Mouse (Mus musculus): ENCODE measurements around the gene Kcnk18. TPM values are rescaled to one million over a fixed set of nuclear protein-coding genes. Genes with fewer than 3 reads are reported as not detected.

Gene Kcnk18
- total RNA-seq, 4 experiments from 2014 or later, result not detected

DNA sequence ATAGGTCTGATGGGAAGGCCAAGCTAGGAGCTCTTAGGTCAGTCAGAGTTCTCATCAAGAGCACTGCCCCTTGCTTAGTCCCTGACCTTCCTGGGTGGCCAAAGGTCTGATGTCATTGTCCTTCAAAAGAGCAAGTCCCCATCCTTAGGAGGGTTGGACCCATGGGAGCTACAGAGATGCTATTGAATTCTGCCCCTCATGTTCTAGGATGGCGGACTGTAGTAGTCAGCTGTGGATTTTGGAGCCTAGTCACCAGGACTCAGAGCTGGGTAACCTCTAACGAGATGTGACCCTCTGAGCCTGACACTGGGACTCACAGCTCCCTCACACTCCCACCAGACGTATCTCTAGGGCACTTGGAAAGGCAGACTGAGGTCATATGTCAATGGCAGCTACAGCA lies 9.4 kb downstream of the Kcnk18 start:
- DNase-seq, result no peak

DNA sequence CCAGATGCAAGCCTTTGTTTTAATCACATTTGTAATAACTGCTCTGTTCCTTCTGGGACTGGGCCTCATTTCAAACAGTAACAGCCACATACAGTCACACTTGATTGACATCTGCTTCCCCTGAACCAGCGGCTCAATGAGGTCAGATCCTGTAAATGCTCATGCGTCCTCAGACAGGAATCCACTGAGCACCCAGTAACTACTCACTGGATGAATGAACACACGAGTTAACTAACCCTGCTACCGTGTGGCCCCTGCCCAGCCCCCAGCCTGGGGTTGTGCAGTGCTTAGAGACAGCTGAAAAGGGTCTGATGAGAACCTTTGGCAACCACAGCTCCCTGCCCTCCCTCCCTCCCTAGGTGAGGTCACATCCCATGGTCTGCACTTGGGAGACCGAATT lies 13.8 kb downstream of the Kcnk18 start:
- no peak for DNase-seq

DNA sequence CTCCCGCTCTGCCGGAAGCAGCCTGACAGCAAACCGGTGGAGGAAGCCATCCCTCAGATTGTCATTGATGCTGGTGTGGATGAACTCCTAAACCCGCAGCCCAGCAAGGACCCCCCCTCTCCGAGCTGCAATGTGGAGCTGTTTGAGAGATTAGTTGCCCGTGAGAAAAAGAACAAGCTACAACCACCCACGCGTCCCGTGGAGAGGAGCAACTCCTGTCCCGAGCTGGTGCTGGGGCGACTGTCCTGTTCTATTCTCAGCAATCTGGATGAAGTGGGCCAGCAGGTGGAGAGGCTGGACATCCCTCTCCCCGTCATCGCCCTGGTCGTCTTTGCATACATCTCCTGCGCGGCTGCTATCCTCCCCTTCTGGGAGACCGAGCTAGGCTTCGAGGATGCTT lies 16.0 kb downstream of the Kcnk18 start:
- DNase-seq, result no peak

DNA sequence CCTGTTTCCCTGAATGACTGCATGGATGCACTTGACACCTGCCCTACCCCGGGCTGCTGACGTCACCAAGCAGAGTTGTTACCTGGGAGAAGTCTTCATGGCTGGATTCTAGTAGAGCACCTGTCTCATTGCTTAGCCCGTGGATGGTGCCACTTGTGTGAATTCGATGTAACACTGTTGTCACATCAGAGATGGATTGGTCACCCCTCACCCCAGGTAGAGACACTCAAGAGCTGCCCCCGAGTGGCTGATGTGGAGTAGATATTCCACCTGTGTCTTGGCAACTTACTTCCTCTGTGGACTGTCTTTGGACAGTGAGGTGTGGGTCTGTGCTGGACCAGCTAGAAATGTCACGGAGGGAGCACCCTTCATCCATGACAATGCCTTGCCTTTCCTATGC lies 17.0 kb downstream of the Kcnk18 start:
- no peak for DNase-seq

DNA sequence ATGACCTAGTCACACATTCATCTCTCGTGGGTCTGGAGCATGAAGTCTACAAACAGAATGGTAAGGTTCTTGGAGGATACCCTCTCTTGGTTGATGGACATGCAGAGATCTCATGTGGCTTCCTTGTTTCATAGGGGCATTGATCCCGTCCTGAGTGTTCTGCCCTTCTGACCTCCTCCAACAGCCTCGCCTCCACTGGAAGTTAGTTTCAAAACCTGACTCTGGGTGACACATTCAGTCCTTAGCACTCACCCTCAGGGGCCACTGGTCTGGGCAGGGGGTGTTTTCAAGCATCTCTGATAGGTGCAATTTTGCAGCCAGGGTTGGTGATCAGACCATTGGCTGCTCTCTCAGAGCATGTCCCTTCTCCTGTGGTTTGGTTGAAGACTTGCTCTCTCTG lies 19.6 kb downstream of the Kcnk18 start:
- no peak for DNase-seq

DNA sequence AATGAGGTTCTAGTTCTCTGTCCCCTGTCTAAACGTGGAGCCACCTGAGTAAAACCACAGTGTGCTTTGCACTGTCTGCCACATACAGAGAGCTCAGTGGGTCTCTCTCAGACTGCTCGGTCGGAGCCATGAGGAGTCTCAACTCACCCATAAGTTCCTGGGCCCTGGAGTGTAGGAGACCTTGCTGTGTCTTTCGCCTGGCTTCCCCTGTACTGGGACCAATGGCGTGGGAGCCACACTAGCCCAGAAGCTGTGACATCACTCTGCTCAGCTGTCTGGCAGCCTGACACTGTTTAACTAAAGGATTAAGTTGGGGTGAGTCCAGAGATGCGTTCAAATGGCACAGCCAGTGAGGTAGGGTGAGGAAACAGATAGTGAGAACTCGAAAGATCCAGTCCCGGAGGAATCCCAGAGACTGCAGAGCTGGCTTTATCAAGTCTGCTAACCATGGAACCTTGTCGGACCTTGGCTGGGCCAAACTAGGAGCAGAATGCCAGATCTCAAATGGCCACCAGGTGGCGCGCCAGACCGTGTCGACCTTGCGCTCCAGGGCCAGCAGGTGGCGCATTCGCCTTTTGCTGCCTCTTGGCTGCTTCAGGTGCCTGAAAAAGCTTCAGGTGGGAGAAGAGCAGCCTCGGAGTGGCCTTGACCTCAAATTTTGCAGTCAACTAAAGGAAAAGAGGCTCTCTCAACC lies 20.3 kb downstream of the Kcnk18 start:
- DNase-seq, result peak; percentile 64

DNA sequence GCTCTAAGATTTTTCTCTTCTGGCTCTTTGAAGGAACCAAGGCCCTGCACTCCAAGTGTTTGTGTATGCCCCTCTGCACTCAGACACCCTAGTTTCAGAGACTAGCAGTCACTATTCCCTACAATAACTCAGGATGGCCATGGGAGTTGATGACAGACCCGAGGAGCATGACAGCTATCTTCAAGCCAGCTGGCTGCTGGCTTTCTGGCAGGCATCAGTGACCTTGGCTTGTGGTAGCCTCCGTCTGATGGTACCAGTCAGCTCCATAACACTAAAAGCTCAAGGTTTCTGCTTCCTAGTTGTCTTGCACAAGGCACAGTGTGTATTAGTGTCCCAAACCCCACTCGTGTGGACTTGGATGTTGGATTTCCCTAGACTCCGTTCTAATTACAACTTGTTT lies 23.0 kb downstream of the Kcnk18 start:
- peak; percentile 82 for DNase-seq

DNA sequence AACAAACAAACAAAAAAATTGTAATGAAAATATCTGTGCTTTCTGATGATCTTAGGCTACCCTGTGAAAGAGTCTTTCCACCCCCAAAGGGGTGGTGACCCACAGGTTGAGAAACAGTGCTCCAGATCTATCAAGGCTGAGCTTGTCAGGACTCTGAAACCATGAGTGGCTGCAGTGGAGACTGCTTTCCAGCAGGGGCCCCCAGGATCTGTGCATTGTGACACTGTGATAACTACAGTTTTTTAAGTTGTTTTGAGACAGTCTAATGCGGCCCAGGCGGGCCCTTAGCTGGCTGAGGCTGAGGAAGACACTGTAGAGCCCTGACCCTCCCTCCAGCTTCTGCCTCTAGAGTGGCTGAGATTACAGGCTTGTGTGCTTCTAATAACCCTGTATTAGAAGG lies 24.0 kb downstream of the Kcnk18 start:
- DNase-seq, result no peak

DNA sequence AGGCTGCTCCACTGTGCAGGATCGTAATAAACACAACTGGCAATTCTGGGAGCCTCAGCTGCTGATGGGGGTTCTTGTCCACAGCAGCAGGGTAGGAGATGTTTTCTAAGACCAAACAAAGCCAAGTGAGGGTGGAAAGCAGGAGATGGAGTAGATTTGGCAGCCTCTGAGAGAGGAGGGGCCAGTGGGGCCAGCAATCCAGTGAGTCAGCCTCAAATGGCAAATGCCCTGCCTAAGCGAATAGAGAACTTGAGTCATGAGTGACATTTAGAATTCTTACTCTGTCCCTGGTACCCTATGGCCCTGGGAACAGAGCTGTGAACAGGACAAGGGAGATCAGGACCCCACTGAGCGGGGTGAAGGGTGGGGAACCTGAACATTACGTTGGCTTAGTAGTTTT lies 29.1 kb downstream of the Kcnk18 start:
- peak; percentile 53 for DNase-seq

DNA sequence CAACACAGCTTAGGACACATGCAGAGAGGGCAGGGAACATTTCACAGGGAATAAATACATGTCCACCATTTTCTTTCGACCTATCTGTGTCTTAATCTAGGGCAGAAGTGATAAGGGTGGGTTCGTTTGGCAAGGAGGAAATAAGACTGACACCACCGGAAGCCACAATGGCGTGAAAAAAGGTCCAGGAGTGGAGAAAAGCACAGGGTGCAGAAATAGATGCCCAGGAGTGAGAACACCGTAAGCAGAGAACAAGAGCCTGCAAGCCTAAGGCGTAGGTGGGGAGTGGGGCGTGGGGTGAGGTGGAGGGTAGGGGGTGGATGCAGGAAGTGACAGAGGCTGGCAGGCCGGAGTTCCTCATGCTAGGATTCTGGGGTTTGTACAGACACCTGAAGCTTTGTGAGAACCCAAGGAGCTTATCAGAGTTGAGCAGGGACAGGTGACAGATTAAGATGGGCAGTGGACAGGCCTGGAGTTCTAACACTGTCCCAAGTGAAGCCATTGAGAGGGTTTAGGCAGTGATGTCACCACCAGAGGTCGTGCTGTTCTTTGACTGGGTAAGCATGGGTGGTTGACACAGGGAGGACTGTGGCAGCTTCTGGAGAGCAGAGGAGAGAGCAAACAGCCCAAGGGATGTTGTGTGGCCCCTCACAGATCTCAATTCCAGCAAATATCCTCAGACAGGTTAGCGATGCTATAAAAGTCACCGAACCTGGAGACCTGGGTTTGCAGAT lies 29.7 kb downstream of the Kcnk18 start:
- DNase-seq, result no peak

DNA sequence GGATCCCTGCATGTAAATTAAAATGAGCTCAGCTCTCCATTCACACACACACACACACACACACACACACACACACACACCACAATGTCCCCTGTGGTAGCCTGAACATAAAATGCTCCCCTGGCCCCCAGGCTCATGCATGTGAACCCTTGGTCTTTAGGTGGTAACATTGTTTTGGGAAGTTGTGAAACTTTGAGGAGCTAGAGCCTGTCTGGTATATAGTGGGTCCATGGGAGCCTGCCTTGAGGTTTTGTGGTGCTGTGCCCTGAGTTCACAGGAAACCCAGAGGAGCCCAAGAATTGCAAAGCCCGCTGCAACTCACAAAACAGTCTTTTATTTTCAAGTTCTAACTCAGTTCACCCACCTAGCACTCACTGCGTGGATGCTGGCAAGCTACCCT lies 33.6 kb downstream of the Kcnk18 start:
- no peak for DNase-seq

DNA sequence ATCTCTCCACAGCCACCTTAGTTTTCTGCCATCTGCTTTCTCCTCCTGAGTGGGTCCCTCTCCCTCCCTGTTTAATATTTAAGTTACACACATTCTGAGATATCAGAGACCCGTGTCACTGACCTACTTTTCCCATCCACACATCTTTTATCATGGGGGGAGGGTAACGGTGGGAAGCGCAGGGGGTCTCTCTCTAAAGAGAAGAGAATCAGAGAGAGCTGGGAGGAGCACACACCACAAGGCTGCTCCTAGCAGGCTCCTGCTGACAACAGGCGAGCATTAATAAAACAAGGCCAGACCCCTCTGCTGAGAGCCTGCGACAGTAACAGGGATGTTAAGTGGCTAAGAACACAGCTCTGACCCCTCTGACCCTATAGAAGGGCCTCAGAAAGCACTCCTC lies 40.6 kb downstream of the Kcnk18 start:
- no peak for DNase-seq

DNA sequence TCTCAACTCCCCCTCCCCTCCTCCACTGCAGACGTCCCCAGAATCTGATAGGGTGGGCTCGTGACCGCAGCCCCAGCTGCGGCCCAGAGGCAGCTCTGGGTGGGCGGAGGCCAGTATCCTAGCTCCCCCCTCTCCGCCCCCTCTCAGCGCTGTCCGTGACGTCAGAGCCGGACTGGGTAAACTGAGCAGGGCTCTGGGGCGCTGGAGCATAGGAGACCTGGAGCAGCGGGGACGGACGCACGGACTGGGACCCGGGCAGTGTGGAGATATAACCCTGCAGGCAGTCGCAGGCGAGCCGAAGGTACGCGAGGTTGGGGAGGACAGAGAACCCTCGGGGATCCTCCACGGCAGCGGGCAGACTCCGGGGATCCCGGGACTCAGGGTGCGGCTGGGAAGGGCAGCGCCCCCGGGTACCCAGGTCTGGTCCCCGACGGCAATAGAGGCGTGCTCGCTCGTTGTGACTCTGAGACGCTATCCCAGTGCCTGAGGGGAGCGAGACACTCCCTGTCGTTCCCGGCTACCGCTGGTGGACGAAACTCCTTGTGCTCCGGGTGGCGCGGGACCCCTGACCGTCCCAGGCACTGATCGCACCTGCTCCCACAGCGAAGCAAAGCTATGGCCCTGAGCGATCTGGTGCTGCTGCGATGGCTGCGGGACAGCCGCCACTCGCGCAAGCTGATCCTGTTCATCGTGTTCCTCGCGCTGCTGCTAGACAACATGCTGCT lies 41.9 kb downstream of the Kcnk18 start, which contains the start of gene Slc18a2:
Slc18a2 (plus strand) TSS at position 179 of the 725 bp plus-strand sequence.
- no peak for DNase-seq

DNA sequence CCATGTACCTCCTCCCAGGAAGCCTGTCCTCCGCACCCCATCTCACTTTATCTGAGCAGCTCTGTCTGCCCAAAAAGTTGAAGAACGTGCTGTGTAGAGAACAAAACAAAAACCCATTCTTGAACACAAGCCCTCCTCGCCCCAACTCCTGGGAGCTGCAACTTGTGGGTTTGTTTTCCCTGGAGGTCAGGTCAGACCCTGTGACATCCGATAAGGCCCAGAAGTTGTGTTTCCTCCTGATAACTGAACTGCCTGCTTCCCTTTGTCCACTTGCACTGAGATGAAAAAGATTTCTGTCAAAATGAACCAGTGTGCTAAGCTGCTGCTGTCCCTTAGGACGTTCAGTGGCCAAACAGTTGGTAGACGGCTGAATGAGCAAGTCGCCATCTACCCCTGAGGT lies 42.6 kb downstream of the Kcnk18 start:
- no peak for DNase-seq

DNA sequence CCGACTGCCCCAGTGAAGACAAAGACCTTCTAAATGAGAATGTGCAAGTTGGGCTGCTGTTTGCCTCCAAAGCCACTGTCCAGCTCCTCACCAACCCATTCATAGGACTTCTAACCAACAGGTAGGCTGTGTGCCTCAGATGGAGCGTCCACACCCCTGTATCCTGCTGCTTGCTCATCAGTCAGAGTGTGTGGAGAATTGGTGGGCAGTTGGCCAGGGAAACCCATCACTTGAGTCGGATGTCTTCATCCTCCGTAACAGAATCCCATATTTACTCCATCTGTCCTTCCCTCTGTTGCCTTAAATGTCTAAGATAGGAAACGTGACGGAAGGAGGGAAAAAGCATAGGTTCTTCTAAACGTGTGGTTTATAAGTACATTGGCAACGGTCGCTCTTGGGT lies 44.2 kb downstream of the Kcnk18 start:
- DNase-seq, result no peak

DNA sequence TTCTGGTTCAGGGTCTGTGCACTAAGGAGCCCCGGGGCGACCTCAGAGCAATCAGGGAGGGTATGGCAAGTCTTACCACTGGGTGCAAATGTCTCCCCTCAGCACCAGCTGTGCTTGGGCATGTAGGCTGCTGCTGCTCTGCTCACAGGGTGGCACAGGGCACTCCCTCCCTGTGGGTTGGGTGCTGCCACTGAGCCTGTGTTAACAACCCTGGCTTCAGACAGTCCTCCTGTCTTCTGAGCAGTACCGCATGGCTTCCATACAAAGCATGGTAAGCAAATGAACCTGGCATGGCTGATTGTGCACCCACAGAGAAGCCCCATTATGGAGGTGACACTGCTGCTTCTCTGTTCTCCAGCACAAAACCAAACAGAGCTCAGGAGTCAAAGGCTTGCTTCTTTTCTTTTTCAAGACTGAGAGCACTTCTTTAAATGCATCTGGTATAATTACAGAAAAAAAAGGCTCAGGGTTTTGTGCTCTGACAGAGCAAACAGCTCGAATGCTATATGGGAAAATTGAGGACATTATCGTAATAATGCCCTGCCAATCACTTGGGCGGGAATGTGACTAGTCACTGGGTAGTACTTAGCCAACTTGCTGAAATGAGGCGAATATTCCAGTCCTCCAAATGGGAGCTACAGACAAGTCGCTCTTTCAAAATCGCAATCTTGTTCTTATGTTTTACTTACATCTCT lies 46.0 kb downstream of the Kcnk18 start:
- DNase-seq, result no peak

DNA sequence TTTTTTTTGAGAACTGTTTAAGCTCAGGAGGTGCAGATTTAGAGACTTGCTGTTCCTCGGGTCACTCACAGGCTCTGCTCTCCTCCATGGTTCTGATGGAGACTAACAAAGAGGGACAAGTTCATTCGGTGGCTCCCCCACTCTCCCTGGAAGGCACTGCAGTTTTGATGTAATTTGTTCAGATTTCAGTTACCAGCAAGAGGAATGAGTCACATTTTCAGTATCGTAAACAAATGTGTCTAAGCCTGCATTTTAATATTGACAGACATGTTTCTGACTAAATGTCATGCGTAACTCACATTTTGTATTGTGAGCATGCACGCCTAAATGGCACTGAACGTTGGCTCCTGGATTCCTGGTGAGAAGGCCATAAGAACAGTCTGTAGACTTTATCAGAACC lies 46.9 kb downstream of the Kcnk18 start:
- DNase-seq, result no peak

DNA sequence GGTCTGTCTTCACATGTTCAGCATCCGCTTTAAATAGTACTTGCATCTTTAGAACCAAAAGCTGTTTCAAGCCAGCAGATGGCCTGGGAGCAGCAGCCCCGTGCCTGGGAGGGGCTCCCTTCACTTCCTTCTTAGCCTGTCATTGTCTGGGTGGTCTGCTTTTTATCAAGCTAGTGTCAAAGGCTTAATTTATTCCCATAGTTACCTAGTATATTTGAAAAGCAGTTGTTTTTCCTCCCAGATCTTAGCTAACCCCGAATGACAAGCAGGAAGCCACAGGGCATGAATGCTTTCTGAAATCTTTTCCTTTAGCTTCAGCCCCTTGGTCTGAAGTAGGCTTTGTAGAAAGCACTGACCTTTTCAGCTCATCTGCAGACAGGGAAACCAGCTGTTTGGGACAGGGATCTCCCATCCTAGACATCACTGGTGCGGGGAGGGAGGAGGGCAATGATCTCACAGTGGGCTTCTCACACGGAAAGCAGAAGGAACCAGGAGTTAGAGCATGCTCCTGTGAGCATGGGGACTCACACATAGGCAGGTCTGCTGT lies 48.5 kb downstream of the Kcnk18 start:
- no peak for DNase-seq

DNA sequence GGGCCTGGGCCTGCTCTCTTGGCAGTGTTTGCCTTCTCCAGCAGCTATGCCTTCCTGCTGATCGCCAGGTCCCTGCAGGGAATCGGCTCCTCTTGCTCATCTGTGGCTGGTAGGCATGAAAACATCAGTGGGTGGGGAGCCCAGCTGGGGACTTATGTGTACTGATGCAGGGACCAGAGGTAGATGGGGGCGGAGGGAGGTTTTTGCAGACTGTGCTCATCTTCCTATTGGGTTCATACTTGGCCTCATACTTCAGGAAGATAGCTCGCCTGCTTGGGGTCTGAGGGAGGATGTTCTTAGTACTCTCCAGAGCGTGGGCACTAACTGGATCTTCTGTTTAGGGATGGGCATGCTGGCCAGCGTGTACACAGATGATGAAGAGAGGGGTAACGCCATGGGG lies 54.2 kb downstream of the Kcnk18 start:
- DNase-seq, result no peak

DNA sequence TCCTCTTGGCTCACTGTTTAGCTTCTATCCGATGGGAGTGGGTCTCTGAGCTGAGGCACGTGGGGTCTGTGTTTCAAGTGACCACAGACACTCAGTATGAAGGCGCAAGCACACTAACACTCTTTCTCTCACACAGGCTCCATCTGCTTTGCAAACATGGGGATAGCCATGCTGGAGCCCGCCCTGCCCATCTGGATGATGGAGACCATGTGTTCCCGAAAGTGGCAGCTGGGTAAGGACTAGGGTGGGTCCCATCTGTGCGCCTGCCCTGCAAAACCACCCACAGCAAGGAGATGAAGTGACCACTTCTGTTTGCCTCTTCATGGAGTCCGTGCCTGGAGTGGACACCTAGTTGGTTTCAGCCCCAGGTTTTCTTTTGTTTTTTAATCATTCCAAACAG lies 57.3 kb downstream of the Kcnk18 start:
- DNase-seq, result no peak

DNA sequence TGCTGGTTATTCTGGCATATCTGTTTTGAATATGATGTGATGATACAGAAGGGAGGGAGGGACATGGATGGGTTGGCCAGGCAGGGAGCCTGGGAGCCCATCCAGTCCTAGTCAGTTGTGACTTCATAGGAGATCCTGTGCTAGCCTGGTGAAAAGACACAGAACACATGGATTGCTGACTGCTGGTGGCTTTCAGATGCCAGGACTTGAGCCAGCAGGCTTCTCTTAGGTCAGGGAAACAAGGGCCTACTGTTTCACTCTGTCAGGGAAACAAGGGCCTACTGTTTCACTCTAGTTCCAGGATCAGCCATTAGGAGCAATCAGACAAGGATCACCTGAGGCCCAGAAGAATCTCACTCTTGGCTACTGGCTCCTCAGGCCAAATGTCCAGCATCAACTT lies 61.8 kb downstream of the Kcnk18 start:
- no peak for DNase-seq

DNA sequence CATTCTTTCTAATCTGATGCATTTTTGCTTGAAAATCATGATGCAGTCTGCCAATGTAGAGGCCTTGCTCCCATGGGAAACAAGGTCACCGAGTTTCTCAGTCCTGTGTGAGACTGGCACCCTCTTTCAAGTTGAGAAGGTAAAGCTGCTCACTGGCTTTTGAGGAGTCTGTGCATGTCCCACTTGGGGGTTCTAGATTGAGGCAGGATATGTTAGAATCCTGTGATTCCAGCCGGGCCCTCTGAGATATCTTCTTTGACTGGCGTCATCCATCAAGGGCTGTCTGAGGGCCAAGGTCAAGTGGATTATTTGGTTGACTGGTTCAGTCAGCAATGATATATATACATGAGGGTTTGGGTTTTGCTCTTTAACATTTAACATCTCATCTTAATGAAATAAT lies 63.0 kb downstream of the Kcnk18 start:
- no peak for DNase-seq
